Mouse (Mus musculus) gastrocnemius, adult 18-20 months (tissue): ENCODE measurements around the gene Mdfic. TPM values are rescaled to one million over a fixed set of nuclear protein-coding genes. Genes with fewer than 3 reads are reported as not detected.

Experiments used
- DNase-seq: peaks from one replicate; pipeline ENCODE4 v3.0.0; 2021; ENCODE audit warnings: low spot score
- total RNA-seq, 2 experiments: library from RNA; stranded (reverse); gene quantifications; 2 replicates each; pipeline ENCODE4 v1.2.3; 2021

Gene Mdfic
- total RNA-seq, 2 experiments from 2014 or later = 7.5 to 10.0 TPM

GRCm38 (mm10) chr6:15792680-15793601 is 72.5 kb downstream of the Mdfic start:
- no peak for DNase-seq

DNA sequence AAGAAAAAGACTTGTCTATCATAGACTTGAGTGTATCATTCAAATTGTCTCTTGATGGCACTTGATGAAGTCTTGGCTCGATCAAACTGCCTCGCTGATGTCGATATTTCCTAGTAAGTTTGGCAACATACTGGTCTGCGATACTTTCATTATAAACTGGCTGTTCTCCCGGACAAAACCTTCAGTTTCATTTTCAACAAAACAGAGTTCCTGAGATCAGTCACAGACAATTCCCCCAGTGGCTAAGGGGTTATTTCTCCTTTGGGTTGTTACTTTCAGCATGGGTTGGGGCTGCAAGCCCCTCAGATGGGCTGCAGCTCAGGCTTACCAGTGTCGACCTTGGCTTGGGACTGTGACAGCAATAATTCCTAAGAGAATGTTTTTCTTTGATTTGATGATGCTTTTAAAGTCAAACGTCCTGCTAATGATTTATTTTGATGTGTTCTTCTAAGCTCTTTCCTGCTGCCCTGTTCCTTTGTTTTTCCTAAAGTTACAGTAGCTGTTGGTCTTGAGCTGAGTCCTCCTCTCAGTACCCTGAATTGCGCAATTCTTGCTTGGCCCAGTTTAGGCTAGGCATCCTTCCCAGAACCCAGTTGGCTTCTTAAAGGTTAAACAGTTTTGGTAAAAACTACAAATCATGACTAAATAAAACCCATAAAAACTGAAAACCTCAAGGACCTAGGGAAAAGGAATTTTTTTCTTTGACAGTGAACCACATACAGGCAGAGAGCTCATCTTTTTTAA is 73.3 kb downstream of the Mdfic start:
- DNase-seq = peak; percentile 73

DNA sequence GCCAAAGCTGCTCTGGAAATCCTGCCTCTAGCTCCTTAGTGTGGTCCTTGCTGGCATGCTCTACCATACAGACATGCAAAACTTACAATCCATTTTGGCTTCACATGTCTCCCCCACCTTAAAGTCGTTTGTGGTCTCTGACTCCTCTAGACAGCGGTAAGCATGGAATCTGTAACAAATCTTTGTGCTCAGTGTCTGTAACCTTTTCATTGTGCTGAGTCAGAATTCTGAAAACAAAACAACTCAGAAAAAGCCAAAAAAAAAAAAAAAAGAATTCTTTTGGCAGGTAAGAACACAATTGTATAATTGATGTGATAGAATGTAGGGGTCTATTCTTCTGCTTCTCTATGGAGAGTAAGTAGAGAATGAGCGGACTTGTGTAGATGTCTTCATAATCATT is 74.3 kb downstream of the Mdfic start:
- DNase-seq = no peak

DNA sequence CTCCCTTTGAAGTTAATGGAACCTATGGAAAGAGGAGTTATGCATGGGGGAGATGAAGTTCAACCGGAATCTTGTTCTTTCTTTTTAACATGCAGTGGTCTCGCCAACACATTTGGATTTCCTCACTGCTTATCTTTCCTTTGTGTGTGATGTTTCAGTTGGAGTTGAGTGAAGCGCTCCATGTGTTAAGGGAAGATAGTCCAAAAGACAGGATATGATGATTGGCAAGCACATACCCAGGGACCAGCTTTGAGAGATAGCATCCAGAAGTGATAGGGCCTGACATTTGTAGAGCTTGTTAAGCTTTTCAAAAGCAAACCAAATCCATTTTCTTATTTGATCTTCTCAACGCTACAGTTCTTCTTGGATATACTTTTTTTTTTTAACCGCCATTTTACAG is 86.9 kb downstream of the Mdfic start:
- no peak for DNase-seq

- no peak for DNase-seq
Observed at GRCm38 (mm10) chr6:15825236-15825635, 104.8 kb downstream of the Mdfic start.

GRCm38 (mm10) chr6:15829812-15830211 is 109.4 kb downstream of the Mdfic start:
- DNase-seq = no peak

DNA sequence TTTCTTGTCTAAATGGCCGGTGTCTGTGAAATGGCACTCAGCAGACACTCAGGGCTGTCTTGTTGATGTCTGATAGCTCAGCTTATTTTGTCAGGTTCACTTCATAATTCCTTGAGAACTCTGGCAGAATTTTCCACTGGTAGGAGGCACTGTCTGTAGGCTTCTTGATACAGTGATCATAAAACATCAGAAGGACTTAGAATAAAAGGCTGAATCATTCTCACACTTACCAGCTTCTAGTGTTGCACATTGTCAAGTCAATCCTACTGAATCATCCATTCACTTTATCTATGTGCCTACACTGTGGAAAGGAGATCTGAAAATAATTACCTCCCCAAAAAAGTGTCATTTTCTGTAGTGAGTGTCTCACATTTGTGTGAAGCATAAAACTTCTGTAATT is 110.2 kb downstream of the Mdfic start:
- no peak for DNase-seq

DNA sequence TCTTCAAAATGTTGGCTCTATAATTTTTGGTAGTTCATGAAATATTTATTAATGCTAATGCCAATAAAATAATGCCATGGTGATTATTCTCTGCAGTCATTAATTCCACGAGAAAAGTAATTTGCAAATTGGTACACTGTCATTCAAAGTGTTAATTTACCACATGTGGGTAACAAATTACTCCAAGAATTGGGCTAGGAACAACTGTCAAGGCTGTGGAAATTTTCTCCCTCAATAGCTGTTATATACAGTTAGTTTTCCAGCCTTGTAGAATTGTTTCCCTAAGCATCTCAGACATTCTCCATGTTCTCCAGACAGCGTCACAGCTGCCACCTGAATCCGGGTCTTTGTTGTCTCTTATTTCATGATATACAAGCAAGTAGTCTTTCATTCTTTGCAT is 117.2 kb downstream of the Mdfic start:
- no peak for DNase-seq

DNA sequence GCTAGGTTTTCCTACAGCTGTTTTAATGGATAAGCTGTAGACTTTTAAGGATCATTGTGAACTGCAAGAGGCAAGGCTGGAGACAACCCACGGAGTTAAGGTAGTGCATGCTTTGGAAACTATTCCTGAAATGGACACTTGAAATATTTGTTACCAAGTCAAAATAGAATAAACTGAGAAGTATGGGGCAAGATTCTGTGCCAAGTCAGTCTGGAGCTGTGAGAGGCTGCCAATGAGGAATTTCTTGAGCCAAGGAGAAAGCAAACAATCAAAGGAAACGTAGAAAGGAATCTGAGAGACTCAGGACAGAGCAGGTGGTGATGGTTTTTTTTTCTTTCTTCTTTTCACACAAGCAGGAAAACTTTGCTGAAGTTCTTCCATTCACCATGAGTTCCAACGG is 119.4 kb downstream of the Mdfic start:
- no peak for DNase-seq

GRCm38 (mm10) chr6:15840429-15840828 is 120.0 kb downstream of the Mdfic start:
- DNase-seq = no peak

- DNase-seq = no peak
Observed at GRCm38 (mm10) chr6:15841476-15842209, 121.2 kb downstream of the Mdfic start.

- no peak for DNase-seq
Observed at GRCm38 (mm10) chr6:15843295-15843694, 122.8 kb downstream of the Mdfic start.

- no peak for DNase-seq
Observed at GRCm38 (mm10) chr6:15845711-15846342, 125.4 kb downstream of the Mdfic start.
